7 mouse cellular contexts compared by ENCODE assay signal in the genomic region with DNA sequence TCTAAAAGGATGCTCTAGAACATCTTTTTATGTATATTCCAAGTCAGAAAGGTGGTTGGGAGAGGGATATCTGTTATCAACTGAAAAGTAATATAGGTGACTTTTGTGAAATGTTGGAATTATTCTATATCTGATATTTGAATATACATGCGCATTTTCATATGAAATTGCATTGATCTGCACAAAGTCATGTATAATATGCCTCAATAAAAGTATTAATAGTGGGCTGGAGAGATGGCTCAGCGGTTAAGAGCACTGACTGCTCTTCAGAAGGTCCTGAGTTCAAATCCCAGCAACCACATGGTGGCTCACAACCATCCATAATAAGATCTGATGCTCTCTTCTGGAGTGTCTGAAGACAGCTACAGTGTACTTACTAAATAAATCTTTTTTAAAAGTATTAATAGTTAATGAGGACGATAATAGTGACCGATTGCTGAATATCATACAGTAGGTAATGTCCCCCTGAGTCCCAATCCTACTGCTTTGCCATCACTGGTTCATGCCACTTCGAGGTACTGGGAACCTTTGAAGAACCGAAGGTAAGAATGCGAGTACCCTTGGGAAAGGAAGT. TPM values are rescaled to one million over a fixed set of nuclear protein-coding genes. Genes with fewer than 3 reads are reported as not detected.
DNase-seq lines count a peak whose midpoint lies in the region; ATAC-seq and TF ChIP-seq lines count a peak whose summit lies in the region.

No protein-coding gene starts in this region.

- no peak for ATAC-seq in lung, postnatal 0 days
- ATAC-seq in forebrain, embryonic 11.5 days (replicated peaks; ENCODE audit: low FRiP score): no peak
- ATAC-seq in limb, embryonic 12.5 days (ENCODE audit: insufficient number of reproducible peaks, insufficient read depth, low FRiP score, low TSS enrichment, low read depth): no peak

- DNase-seq in lung, postnatal 0 days (ENCODE audit: low spot score): no peak
- no peak for DNase-seq in lung, postnatal 10 days
- no peak for DNase-seq in forebrain, embryonic 11.5 days (ENCODE audit: low spot score)
- no peak for DNase-seq in spleen, adult 18-20 months
- no peak for DNase-seq in right cerebral cortex, postnatal 25 days

- no peaks in the 10 kb centered on the region for H3K27me3 ChIP-seq in lung, postnatal 0 days (replicated peaks; ENCODE audit: insufficient read depth, low read length)
- no peaks in the 10 kb centered on the region for H3K27me3 ChIP-seq in forebrain, embryonic 11.5 days (ENCODE audit: control insufficient read depth, insufficient read depth, low read length)
- no peaks in the 10 kb centered on the region for H3K27me3 ChIP-seq in limb, embryonic 12.5 days
- H3K27me3 ChIP-seq in small intestine, adult 2 months (ENCODE audit: control insufficient read depth, insufficient read depth, low read length): no peaks in the 10 kb centered on the region

- TF ChIP-seq POLR2A in small intestine, adult 2 months (IDR thresholded peaks at IDR 0.05; ENCODE audit: low read depth, low read length): no peak

- no peak for TF ChIP-seq EP300 in lung, postnatal 0 days (IDR thresholded peaks at IDR 0.05)

- H3K9ac ChIP-seq in lung, postnatal 0 days (replicated peaks; ENCODE audit: low read depth): peak overlapping the region; percentile 64; the same call in 1 of the 2 replicates
- peak overlapping the region; percentile 85 for H3K9ac ChIP-seq in forebrain, embryonic 11.5 days (ENCODE audit: low read length)
- peak overlapping the region; percentile 87 for H3K9ac ChIP-seq in limb, embryonic 12.5 days (replicated peaks)

- no peak for TF ChIP-seq CTCF in lung, postnatal 0 days (IDR thresholded peaks at IDR 0.05)
- no peak for TF ChIP-seq CTCF in small intestine, adult 2 months (IDR thresholded peaks at IDR 0.05; ENCODE audit: extremely low read depth, insufficient read length, insufficient replicate concordance, low read depth, low read length)

- H3K4me2 ChIP-seq in lung, postnatal 0 days (replicated peaks; ENCODE audit: low read depth, low read length): peak overlapping the region; percentile 85
- H3K4me2 ChIP-seq in forebrain, embryonic 11.5 days (ENCODE audit: low read depth, low read length, severe bottlenecking): peak overlapping the region; percentile 98
- H3K4me2 ChIP-seq in limb, embryonic 12.5 days: peak overlapping the region; percentile 98

- H3K4me3 ChIP-seq in lung, postnatal 0 days (ENCODE audit: low read depth, low read length): peak overlapping the region; percentile 73
- peak overlapping the region; percentile 90 for H3K4me3 ChIP-seq in forebrain, embryonic 11.5 days (ENCODE audit: low read depth, low read length)
- peak overlapping the region; percentile 87 for H3K4me3 ChIP-seq in limb, embryonic 12.5 days (replicated peaks)
- H3K4me3 ChIP-seq in small intestine, adult 2 months (ENCODE audit: low read depth, low read length): peak overlapping the region; percentile 76

- H3K27ac ChIP-seq in lung, postnatal 0 days (ENCODE audit: low read length): peak overlapping the region; percentile 34
- H3K27ac ChIP-seq in forebrain, embryonic 11.5 days (ENCODE audit: low read depth, low read length): peak overlapping the region; percentile 78
- H3K27ac ChIP-seq in limb, embryonic 12.5 days: peak overlapping the region; percentile 78
- H3K27ac ChIP-seq in small intestine, adult 2 months (ENCODE audit: insufficient read depth, low read depth, low read length): peak overlapping the region; percentile 81

- H3K9me3 ChIP-seq in lung, postnatal 0 days (ENCODE audit: low read length): no peaks in the 10 kb centered on the region
- no peaks in the 10 kb centered on the region for H3K9me3 ChIP-seq in forebrain, embryonic 11.5 days (ENCODE audit: control insufficient read depth, low read length)
- no peaks in the 10 kb centered on the region for H3K9me3 ChIP-seq in limb, embryonic 12.5 days

- H3K36me3 ChIP-seq in lung, postnatal 0 days (ENCODE audit: insufficient read depth, low read length): no peaks in the 10 kb centered on the region
- H3K36me3 ChIP-seq in forebrain, embryonic 11.5 days (ENCODE audit: control insufficient read depth, insufficient read depth, low read length): no peaks in the 10 kb centered on the region
- H3K36me3 ChIP-seq in limb, embryonic 12.5 days: peaks cover 21% of the 10 kb centered on the region
- peaks cover 2% of the 10 kb centered on the region for H3K36me3 ChIP-seq in small intestine, adult 2 months (ENCODE audit: control insufficient read depth, insufficient read depth, low read length)

- peaks cover 20% of the 10 kb centered on the region; the same call in 1 of the 2 replicates for H3K4me1 ChIP-seq in lung, postnatal 0 days (ENCODE audit: insufficient read depth, low read depth, low read length)
- peaks cover 9% of the 10 kb centered on the region; the same call in 1 of the 2 replicates for H3K4me1 ChIP-seq in forebrain, embryonic 11.5 days (replicated peaks; ENCODE audit: control insufficient read depth, insufficient read depth, low read length)
- H3K4me1 ChIP-seq in limb, embryonic 12.5 days (replicated peaks): peaks cover 32% of the 10 kb centered on the region
- peaks cover 24% of the 10 kb centered on the region for H3K4me1 ChIP-seq in small intestine, adult 2 months (ENCODE audit: control insufficient read depth, insufficient read depth, insufficient read length, low read length)

- WGBS in lung, postnatal 0 days: 17% methylated on average over 7 of the region's 7 CpGs
- WGBS in forebrain, embryonic 11.5 days: 17% methylated on average over 7 of the region's 7 CpGs
- WGBS in limb, embryonic 12.5 days: 18% methylated on average over 7 of the region's 7 CpGs
- 18% methylated on average over 7 of the region's 7 CpGs for WGBS in small intestine, adult 2 months

RNA-seq across cellular contexts. Expression of a gene that starts 0.7 kb away (rescaled TPM):
- polyA plus RNA-seq in lung, postnatal 0 days (2015; fragmentation: Nextera tagmentation; extraction: Ambion mirVana): 15.7 and 17.5 TPM in 2 replicates
- polyA plus RNA-seq in forebrain, embryonic 11.5 days (2014; fragmentation: Nextera tagmentation; extraction: Ambion mirVana): 28.8 and 31.4 TPM in 2 replicates
- 37.2 and 45.6 TPM in 2 replicates for polyA plus RNA-seq in limb, embryonic 12.5 days (2016; fragmentation: Nextera tagmentation; extraction: Ambion mirVana)
- 52.9 and 74.5 TPM in 2 replicates for polyA plus RNA-seq in small intestine, adult 2 months (2012; rRNA removed)

RNA-seq across cellular contexts. Expression of a gene that starts 0.8 kb away (rescaled TPM):
- polyA plus RNA-seq in lung, postnatal 0 days (2015; fragmentation: Nextera tagmentation; extraction: Ambion mirVana): 40.4 and 42.5 TPM in 2 replicates
- 72.1 and 73.4 TPM in 2 replicates for polyA plus RNA-seq in forebrain, embryonic 11.5 days (2014; fragmentation: Nextera tagmentation; extraction: Ambion mirVana)
- 54.9 and 56.6 TPM in 2 replicates for polyA plus RNA-seq in limb, embryonic 12.5 days (2016; fragmentation: Nextera tagmentation; extraction: Ambion mirVana)
- 130 and 178 TPM in 2 replicates for polyA plus RNA-seq in small intestine, adult 2 months (2012; rRNA removed)

RNA-seq across cellular contexts. Expression of a gene that starts 4.3 kb away (rescaled TPM):
- not detected in 2 replicates for polyA plus RNA-seq in lung, postnatal 0 days (2015; fragmentation: Nextera tagmentation; extraction: Ambion mirVana)
- 0.41 and 0.44 TPM in 2 replicates for polyA plus RNA-seq in forebrain, embryonic 11.5 days (2014; fragmentation: Nextera tagmentation; extraction: Ambion mirVana)
- polyA plus RNA-seq in limb, embryonic 12.5 days (2016; fragmentation: Nextera tagmentation; extraction: Ambion mirVana): not detected in 2 replicates
- polyA plus RNA-seq in small intestine, adult 2 months (2012; rRNA removed): 0.77 and 2.3 TPM in 2 replicates

RNA-seq across cellular contexts. Expression of a gene that starts 9.5 kb away (rescaled TPM):
- 13.0 and 14.4 TPM in 2 replicates for polyA plus RNA-seq in lung, postnatal 0 days (2015; fragmentation: Nextera tagmentation; extraction: Ambion mirVana)
- polyA plus RNA-seq in forebrain, embryonic 11.5 days (2014; fragmentation: Nextera tagmentation; extraction: Ambion mirVana): 33.8 and 34.0 TPM in 2 replicates
- polyA plus RNA-seq in limb, embryonic 12.5 days (2016; fragmentation: Nextera tagmentation; extraction: Ambion mirVana): 34.7 and 35.5 TPM in 2 replicates
- polyA plus RNA-seq in small intestine, adult 2 months (2012; rRNA removed): 16.9 and 33.7 TPM in 2 replicates

RNA-seq across cellular contexts. Expression of a gene that starts 19.0 kb away (rescaled TPM):
- 0.15 and 0.33 TPM in 2 replicates for polyA plus RNA-seq in lung, postnatal 0 days (2015; fragmentation: Nextera tagmentation; extraction: Ambion mirVana)
- polyA plus RNA-seq in forebrain, embryonic 11.5 days (2014; fragmentation: Nextera tagmentation; extraction: Ambion mirVana): 8.0 and 9.3 TPM in 2 replicates
- 6.1 and 6.5 TPM in 2 replicates for polyA plus RNA-seq in limb, embryonic 12.5 days (2016; fragmentation: Nextera tagmentation; extraction: Ambion mirVana)
- polyA plus RNA-seq in small intestine, adult 2 months (2012; rRNA removed): 0.50 and 0.77 TPM in 2 replicates
